Mouse (Mus musculus) megakaryocyte, embryonic 14.5 days (primary cell): ENCODE measurements at regions not wholly inside any gene's neighbourhood (a gene's known extent, or its start where the extent isn't known, plus 50 kb on each side); places are given as distances from the start of the nearest gene placed in this dataset.

Experiments
- FLI1 ChIP-seq: IDR thresholded peaks from 2 replicates; pipeline ENCODE4 v1.6.1; 2012; ENCODE audit warnings: low read length, inconsistent platforms, mixed read lengths
- GATA1 ChIP-seq: IDR thresholded peaks from 3 replicates; pipeline ENCODE4 v1.6.1; 2012; ENCODE audit warnings: mixed read lengths, low read length, inconsistent platforms, borderline replicate concordance

DNA sequence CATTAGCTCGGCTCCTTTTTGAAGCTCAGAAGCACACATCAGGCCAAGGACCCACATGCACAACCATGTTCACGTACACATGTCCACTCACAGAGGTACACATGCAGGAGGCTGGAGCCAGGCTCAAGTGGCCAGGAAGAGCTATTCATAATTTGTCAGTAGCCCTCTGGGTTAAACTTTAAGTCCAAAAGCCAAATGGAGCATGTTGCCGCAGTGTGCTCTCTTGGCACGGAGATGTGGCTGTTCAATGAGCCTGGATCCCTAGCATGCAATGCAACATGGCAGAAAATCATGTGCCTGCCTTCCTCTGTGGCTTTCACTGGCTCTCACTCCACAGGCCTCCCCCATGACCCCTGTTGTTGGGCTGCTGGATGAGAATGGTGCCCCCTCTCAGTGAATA is 57.6 kb upstream of the Insyn1 start:
- no peak for TF ChIP-seq GATA1
- TF ChIP-seq FLI1: no peak
